Mouse (Mus musculus) stomach, embryonic 16.5 days (tissue): ENCODE data around the gene Elfn2. TPM values are rescaled to one million over a fixed set of nuclear protein-coding genes. Genes with fewer than 3 reads are reported as not detected.

Experiments
- ATAC-seq: fragments of 200-750 bp; cut with Nextera tagmentation; 2 replicates; pipeline ENCODE4 v1.8.0; 2017; ENCODE audit warnings: moderate number of reproducible peaks, moderate TSS enrichment; ENCODE audit not compliant: insufficient read depth, low FRiP score
- H3K27ac ChIP-seq: fragments of 300-500 bp; sonication (generic); 2 replicates; pipeline ENCODE4 v1.5.1; 2014; ENCODE audit warnings: low read length
- H3K27me3 ChIP-seq: fragments of 300-500 bp; sonication (generic); 2 replicates; pipeline ENCODE4 v1.6.1; 2014; ENCODE audit warnings: low read length, control low read depth, mixed read lengths; ENCODE audit not compliant: control insufficient read depth, insufficient read depth
- H3K36me3 ChIP-seq: fragments of 300-500 bp; sonication (generic); 2 replicates; pipeline ENCODE4 v1.6.1; 2014; ENCODE audit warnings: low read length; ENCODE audit not compliant: control insufficient read depth, insufficient read depth
- H3K4me1 ChIP-seq: fragments of 300-500 bp; sonication (generic); 2 replicates; pipeline ENCODE4 v1.6.1; 2014; ENCODE audit warnings: low read length, control low read depth, mixed read lengths; ENCODE audit not compliant: control insufficient read depth, insufficient read depth
- H3K4me2 ChIP-seq: fragments of 300-500 bp; sonication (generic); 2 replicates; pipeline ENCODE4 v1.6.1; 2014; ENCODE audit warnings: low read depth, low read length, mixed read lengths
- H3K4me3 ChIP-seq: fragments of 300-500 bp; sonication (generic); replicated peaks from 2 replicates; pipeline ENCODE4 v1.5.1; 2014; ENCODE audit warnings: mild to moderate bottlenecking, low read length
- H3K9ac ChIP-seq: fragments of 300-500 bp; sonication (generic); 2 replicates; pipeline ENCODE4 v1.6.1; 2014; ENCODE audit warnings: low read length
- H3K9me3 ChIP-seq: fragments of 300-500 bp; sonication (generic); replicated peaks from 2 replicates; pipeline ENCODE4 v1.6.1; 2016; ENCODE audit warnings: low read length, control low read depth; ENCODE audit not compliant: control insufficient read depth
- whole genome bisulfite sequencing: fragments of 180-500 bp; shearing (Covaris S2); extraction: QIAGEN DNeasy Blood & Tissue Kit; methylation state at CpG from one replicate; pipeline ENCODE4 v1.1.7; 2014; 5-methylcytosine and 5-hydroxymethylcytosine counted together
- polyA plus RNA-seq: library from polyadenylated mRNA; unstranded; fragments of >200 nt; fragmentation: Nextera tagmentation; extraction: Ambion mirVana; gene quantifications from 2 replicates; pipeline ENCODE4 v1.2.1, GENCODE M21; 2015

Elfn2 gene
- 0.07 and 0.17 TPM in 2 replicates for polyA plus RNA-seq

DNA sequence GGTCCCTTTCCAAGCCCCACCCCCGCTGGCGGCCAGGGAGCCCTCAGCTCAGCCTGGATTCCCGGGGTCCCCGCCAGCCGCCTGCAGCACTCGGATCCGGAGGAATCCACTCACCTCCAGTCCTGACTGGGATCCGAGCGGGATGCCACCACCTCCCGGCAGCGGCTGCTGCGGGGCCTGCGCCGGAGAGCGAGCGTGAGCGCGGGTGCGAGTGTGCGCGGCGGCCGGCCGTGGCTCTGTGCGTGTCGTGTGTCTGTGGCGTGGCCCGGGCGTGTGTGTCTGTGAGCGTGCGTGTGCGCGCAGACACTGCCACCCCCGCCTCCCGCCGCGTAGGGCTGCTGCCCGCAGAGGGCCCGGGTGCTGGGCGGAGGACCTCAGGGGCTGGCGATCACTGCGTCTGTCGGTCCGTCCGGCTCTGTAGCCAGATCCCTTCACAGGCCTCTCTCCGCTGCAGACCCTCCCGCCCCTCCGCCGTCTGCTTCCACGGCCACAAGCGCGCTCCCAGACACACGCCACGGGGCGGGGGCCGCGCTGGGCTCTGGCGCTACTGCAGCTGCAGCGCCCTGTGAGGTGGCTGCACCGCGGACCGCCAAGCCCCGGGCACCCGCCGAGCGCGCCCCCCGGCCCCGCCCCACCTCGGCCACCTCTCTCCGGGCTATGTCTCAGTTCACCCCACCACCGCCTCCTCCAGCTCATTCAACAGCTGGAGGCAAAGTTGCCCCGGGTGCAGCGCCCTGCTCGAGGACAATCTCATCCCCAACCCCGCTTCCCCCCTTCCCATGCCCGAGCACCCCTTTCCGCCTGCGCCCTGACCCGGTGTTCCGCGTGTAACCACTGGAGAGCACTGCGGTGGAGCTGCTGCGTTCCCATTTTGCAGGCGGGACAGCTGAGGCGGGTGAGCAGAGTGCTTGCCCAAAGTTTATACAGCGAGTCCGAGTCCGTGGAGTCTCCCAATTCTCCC lies at the start of gene Elfn2:
TSS of gene Elfn2 (minus strand) at position 482 of the 961 bp plus-strand sequence.
- peak within 1 kb of the TSS; percentile 44 for H3K4me3 ChIP-seq
- peak within 1 kb of the TSS; percentile 54 for H3K9ac ChIP-seq
- ATAC-seq, result no peak
- no peaks in the 10 kb centered on the region for H3K9me3 ChIP-seq
- no peak within 1 kb of the TSS for H3K27ac ChIP-seq
- peak within 1 kb of the TSS; percentile 66 for H3K4me2 ChIP-seq
- no peaks in the 10 kb centered on the region for H3K36me3 ChIP-seq
- 2% methylated on average over 89 of the region's 89 CpGs for WGBS
- no peaks in the 10 kb centered on the region for H3K4me1 ChIP-seq
- peaks cover 70% of the 10 kb centered on the region for H3K27me3 ChIP-seq

DNA sequence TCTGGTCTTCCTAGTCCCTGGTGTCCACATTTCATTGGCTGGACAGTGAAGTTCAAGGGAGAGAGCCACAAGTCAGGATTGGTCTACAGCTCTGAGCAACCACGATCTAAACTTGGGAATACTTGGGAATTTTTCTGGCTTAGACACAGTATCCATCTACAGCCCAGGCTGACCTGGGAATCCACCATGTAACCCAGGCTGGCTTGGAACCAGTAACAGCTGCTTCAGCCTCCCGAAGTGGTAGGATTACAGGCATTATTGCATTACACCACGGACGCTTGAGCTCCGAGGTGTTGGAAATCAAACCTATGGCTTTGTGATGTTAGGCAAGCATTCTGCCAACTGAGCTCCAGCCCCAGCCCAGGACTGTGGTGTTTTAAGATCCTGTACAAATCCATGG lies 45.1 kb upstream of the Elfn2 start:
- no peak overlapping the region for H3K9ac ChIP-seq
- no peak overlapping the region for H3K4me3 ChIP-seq
- no peaks in the 10 kb centered on the region for H3K27me3 ChIP-seq
- H3K27ac ChIP-seq, result no peak overlapping the region
- H3K4me2 ChIP-seq, result no peak overlapping the region
- 75% methylated on average over 5 of the region's 5 CpGs for WGBS
- no peaks in the 10 kb centered on the region for H3K9me3 ChIP-seq
- no peak for ATAC-seq
- H3K36me3 ChIP-seq, result no peaks in the 10 kb centered on the region
- H3K4me1 ChIP-seq, result no peaks in the 10 kb centered on the region

DNA sequence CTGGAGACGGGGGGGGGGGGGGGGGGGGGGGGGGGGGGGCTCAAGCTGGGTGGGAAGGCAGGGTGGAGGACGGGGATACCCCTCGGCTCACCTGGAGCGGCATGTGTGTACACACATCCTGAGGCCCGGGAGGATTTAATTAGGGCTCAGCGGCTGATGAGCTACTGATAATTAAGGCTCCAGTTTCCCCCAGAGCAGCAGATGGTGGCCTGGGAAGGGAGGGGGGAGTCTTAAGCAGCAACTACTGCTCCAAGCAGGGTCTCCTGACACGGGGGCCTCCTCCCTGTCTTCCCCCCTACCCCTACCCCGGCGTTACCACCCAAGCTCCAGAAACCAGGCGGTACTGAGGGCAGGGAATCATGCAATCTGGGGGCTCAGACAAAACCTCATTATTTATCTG lies 44.6 kb upstream of the Elfn2 start:
- H3K9ac ChIP-seq, result no peak overlapping the region
- no peaks in the 10 kb centered on the region for H3K36me3 ChIP-seq
- H3K27me3 ChIP-seq, result no peaks in the 10 kb centered on the region
- no peak overlapping the region for H3K4me2 ChIP-seq
- ATAC-seq, result no peak
- H3K4me3 ChIP-seq, result no peak overlapping the region
- H3K9me3 ChIP-seq, result no peaks in the 10 kb centered on the region
- no peak overlapping the region for H3K27ac ChIP-seq
- WGBS, result 42% methylated on average over 10 of the region's 10 CpGs
- H3K4me1 ChIP-seq, result no peaks in the 10 kb centered on the region

DNA sequence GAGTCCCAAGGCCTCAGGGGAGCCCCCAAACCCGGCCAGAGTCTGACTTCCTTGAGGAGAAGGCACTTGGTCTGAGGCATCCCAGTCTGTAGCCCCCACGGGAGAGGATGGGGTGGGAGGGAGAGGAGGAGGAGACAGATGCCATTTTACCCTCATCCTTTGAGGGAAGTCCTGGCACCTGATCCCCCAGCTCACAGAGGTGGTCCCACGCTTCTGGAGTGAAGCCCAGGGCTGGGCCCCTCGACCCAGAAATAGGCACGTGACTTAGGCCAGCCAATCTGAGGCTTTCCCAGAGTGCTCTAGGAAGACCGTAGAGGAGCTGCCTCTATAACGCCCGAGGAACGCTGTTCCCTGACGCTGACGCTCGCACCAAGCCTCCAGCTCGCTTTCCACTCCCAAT lies 42.5 kb upstream of the Elfn2 start:
- H3K4me1 ChIP-seq, result no peaks in the 10 kb centered on the region
- WGBS, result 78% methylated on average over 13 of the region's 13 CpGs

DNA sequence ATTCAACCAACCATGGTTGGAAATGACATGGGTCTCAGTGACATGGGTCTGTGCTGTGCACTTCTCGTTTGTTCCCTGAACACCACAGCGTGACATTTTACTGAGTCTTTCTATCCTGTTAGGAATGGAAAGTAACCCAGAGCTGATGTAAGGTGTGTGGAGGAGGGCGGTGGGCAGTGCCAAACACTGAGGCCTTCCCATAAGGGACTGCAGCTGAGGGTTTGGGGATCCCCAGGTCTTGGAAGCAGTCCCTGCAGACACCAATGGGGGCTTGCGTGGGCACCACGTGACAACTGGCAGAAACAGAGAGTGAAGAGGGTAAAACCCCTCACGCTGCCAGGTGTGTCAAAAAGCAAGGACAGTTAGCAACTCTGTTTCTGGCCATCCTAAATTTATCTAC lies 39.6 kb upstream of the Elfn2 start:
- H3K9ac ChIP-seq, result no peak overlapping the region
- no peaks in the 10 kb centered on the region for H3K27me3 ChIP-seq
- no peak for ATAC-seq
- H3K27ac ChIP-seq, result no peak overlapping the region
- H3K4me2 ChIP-seq, result no peak overlapping the region
- H3K4me3 ChIP-seq, result no peak overlapping the region
- H3K4me1 ChIP-seq, result no peaks in the 10 kb centered on the region
- 87% methylated on average over 6 of the region's 6 CpGs for WGBS
- H3K36me3 ChIP-seq, result no peaks in the 10 kb centered on the region
- no peaks in the 10 kb centered on the region for H3K9me3 ChIP-seq

More for the DNA sequence above, 42.5 kb upstream of the Elfn2 start:
- no peak overlapping the region for H3K4me2 ChIP-seq
- H3K4me3 ChIP-seq, result no peak overlapping the region
- no peaks in the 10 kb centered on the region for H3K36me3 ChIP-seq
- no peak overlapping the region for H3K27ac ChIP-seq
- no peaks in the 10 kb centered on the region for H3K27me3 ChIP-seq
- ATAC-seq, result no peak
- no peaks in the 10 kb centered on the region for H3K9me3 ChIP-seq
- no peak overlapping the region for H3K9ac ChIP-seq

DNA sequence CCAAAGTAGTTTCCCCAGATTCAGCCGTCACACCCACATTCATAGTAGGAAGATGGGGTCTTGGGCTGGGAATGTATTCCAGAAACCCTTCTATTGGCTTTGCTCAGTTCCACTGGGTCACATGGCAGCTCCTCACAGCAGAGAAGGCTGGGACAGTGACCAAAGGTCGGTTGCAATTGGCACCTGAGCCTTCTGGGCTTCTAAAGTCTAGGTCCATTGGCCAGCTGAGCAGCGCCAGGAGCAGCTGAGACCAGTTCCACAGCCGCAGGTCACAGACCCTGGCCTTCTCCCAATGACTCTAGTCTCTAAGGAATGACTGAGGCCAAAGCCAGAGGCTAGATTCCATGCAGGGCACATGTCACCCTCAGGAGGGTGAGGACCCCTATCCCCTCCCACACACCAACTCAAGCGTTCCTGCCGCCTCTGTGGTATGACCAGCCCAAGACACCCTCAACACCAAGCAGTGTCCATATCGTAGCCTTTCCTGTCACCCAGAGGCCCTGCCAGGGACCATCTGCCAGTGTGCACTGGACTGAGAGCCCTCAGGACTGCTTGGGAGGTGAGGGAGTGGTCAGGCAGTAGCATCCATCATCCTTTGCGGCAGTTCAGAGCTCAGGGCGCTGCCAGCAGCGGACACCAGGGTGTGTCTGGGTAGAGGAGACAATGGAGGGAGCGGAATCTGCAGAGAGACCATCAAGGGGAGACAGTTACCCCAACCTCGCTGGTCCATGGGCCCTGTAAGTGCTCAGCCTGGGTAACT lies 37.6 kb upstream of the Elfn2 start:
- Histone ChIP-seq H3K4me2 (no peak overlapping the region), H3K4me1 (no peaks in the 10 kb centered on the region), H3K9me3 (no peaks in the 10 kb centered on the region), H3K4me3 (no peak overlapping the region), H3K9ac (no peak overlapping the region), H3K36me3 (no peaks in the 10 kb centered on the region), H3K27ac (no peak overlapping the region), H3K27me3 (no peaks in the 10 kb centered on the region)
- no peak for ATAC-seq
- 64% methylated on average over 12 of the region's 12 CpGs for WGBS

DNA sequence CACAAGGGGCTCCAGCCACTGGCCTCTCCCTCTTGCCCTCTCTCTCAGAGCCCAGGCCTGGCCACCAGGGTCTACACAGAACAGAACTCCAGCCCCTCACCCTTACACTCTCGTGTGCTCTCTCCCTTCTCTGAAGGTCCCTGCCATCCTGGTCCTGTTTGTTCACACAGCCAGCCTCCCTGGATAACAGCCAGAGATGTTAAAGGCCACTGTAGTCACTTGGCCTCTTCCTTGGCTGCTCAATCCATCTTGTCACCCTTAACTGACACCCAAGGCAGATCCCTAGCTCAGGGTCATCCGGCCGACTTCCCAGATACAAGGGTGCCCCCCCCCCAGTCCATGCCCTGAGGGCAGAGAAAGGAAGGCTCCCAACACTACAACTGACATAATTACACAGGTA lies 36.7 kb upstream of the Elfn2 start:
- Histone ChIP-seq H3K4me3 (no peak overlapping the region), H3K27ac (no peak overlapping the region), H3K9me3 (no peaks in the 10 kb centered on the region), H3K9ac (no peak overlapping the region), H3K27me3 (no peaks in the 10 kb centered on the region), H3K4me1 (no peaks in the 10 kb centered on the region), H3K4me2 (no peak overlapping the region), H3K36me3 (no peaks in the 10 kb centered on the region)
- 59% methylated on average over 3 of the region's 3 CpGs for WGBS
- no peak for ATAC-seq

DNA sequence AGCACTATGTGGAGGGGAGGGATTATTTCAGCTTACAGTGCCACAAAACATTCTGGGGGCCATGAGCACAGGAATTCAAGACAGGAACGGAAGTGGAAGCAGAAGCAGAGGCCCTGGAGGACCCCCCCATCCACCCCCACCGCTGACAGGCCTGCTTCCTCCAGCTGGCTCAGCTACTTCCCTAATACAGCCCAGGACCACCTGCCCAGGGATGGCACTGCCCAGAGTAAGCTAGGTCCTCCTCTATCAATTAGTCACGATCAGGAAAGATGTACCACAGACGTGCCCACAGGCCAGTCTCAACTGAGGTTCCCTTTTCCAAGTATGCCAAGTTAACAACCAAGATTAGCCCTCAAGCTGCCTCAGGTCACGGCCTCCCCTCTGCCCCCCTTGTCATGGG lies 35.6 kb upstream of the Elfn2 start:
- Histone ChIP-seq H3K4me2 (no peak overlapping the region), H3K27ac (no peak overlapping the region), H3K4me3 (no peak overlapping the region), H3K9me3 (no peaks in the 10 kb centered on the region), H3K27me3 (no peaks in the 10 kb centered on the region), H3K9ac (no peak overlapping the region), H3K36me3 (no peaks in the 10 kb centered on the region), H3K4me1 (no peaks in the 10 kb centered on the region)
- no peak for ATAC-seq
- 73% methylated on average over 5 of the region's 5 CpGs for WGBS

DNA sequence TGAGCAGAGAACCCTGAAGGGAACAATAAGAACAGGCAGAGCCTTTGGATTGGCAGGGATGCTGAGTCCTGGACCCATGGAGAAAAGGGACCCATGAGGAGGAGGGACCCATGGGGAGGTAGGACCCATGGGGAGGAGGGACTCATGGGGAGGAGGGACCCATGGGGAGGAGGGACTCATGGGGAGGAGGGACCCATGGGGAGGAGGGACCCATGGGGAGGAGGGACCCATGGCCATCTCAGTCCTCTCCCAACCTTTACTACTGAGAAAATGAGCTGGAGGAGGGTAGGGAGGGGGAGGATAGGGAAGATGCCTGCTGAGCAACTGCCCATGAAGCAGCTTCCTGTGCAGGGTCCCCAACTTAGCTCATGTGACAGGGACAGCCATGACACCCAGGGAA lies 34.4 kb upstream of the Elfn2 start:
- Histone ChIP-seq H3K4me2 (no peak overlapping the region), H3K27ac (no peak overlapping the region), H3K27me3 (no peaks in the 10 kb centered on the region), H3K4me3 (no peak overlapping the region), H3K4me1 (no peaks in the 10 kb centered on the region), H3K9me3 (no peaks in the 10 kb centered on the region), H3K9ac (no peak overlapping the region), H3K36me3 (no peaks in the 10 kb centered on the region)
- no peak for ATAC-seq
